Mouse (Mus musculus) liver (tissue): ENCODE results near the gene Srp9.
"Not testable (repeated sequence)": the region's sequence is repeated elsewhere in the genome, so short reads cannot be mapped to it uniquely, and the experiment has no call there.

Experiments
- DNase-seq: peaks from one replicate; pipeline ENCODE4 v3.0.0-alpha.2; 2020; ENCODE audit warnings: mixed read lengths

Gene Srp9

DNA sequence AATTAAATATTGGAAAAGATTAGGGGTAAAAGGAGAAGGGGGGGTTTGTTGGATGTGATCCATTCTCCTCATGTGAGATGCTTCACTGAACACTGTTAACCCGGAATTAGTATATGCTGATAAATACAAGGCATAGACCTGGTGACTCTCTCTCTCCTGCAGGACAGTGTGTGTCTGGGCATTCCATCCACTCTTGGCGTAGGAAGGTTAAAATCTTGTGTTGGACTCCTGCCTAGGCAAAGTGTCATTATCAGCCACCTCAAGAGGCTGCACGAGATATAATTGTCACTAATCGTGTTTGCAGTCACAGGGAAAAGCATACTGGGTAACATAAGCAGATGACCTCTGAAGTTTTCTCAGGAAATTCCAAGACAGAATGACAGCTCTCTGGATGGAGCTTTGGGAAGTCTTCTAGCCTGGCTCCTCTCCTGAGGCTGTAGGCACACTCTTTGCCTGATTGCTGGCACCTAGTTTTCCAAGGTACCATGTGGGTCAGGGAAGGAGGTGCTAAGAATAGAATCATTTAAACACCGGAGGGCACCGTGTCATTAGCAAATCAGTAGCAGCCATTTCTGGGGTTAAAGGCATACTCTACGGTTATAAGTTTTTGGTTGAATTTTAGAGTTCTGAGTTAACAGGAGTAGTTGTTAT, 24.5 kb downstream of the Srp9 start:
- DNase-seq = no peak

DNA sequence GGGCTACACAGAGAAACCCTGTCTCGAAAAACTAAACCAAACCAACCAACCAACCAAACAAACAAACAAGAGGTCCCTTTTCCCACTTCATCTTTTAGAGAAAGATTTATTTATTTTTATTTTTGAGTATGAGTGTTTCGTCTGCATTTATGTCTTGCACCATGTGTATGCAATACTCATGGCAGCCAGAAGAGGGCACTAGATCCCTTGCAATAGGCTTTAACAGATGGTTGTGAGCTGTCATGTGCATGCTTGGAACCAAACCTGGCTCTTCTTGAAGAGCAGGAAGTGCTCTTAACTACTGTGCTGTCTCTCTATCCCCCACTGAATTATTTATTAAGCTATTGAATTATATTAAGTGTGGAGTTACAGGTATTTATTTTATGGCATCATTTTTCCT, 25.4 kb downstream of the Srp9 start:
- DNase-seq = peak; percentile 60

DNA sequence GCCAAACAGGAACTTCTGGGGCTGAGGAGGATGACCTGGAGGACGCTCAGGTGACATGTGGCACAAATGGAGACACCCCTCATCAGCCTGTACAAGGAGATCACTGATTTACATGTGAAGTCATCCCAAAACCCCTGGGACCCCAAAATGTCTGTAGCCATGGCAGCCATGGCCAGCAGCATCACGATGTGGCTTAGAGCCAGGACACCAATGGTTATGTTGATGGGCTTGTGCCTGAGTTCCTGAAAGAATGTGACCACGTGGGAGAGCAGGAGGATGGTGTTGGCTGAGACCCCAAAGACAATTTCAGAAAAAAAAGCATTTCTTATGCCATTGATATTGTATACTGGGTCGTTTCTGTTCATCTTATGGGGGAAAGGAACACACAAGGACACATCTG, 33.2 kb downstream of the Srp9 start:
- DNase-seq = no peak

DNA sequence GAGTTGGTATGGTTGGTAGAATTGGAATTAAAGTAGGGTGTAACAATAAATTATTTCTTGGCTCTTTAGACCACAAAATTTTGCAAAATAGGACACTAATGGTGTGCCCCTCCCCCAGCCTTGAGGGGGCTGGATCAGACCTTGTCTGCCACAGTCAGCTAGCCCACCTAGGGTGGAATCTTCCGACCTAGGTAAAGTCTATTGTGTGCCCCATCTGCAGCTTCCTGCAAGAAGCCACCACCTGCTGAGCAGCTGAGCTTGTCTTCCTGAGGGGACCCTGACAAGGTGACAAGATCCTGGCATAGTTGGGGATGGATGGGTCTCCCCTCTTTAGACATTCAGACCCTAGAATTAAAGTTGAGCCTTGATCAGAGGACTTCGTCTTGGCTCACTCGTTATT, 35.0 kb downstream of the Srp9 start:
- no peak for DNase-seq

DNA sequence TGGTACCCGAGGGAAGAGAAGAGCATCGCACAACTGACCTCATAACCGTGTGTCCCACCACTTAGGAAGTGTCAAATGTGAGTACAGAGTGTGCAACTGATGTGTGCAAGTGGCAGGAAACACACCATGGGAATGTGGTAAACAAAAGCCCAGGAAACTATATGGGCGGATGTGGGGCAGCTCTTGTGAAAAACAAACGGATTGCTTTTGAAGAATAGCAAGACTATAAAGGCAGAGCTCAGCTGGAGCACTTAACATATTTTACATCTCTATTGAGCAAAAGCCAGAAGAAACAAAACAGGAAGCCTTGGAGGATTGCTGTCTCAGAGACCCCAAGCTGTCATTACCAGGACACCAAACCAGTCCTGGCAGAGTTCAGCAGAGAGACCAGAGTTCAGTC, 38.4 kb downstream of the Srp9 start:
- no peak for DNase-seq

DNA sequence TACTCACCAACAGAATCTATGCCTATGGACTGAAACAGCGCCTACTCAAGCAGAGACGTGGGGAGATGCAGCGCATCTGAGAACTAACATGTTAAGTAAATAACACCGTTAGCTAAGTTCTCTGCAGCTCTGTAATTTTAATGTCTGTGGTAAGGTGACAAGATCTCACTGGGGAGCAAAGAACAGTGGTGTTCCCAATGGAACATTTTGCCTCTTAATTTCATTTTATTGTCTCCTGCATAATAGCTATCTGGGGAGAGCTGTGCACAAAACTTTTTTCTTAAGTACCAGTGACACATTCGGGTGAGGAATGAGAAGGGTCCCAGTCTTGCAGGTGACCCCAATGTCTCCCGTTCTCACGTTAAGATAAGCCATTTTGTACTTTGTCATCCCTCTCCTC, 39.8 kb downstream of the Srp9 start, which contains the start of gene Vmn1r1:
TSS of gene Vmn1r1 (minus strand) at position 101 of the 400 bp plus-strand sequence.
- DNase-seq = no peak

DNA sequence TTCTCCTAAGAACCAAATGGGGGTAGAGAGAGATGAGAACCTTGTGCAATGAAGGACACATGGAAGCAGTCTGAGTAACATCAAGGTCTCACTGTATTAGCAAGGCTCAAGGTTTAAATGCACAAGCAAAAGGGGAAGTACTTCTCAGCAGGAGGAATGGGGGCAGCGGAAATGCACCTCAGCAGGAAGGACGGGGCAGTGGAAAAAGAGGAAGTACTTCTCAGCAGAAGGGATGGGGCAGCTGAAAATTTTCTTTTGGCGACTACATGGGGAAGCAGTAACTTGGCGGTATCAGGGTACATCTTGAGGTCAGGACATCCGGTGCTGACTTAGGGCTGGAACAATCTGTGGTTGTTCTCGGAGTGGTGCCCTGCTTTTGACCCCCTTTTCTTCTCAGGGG, 45.7 kb downstream of the Srp9 start:
- DNase-seq = not testable (repeated sequence)

DNA sequence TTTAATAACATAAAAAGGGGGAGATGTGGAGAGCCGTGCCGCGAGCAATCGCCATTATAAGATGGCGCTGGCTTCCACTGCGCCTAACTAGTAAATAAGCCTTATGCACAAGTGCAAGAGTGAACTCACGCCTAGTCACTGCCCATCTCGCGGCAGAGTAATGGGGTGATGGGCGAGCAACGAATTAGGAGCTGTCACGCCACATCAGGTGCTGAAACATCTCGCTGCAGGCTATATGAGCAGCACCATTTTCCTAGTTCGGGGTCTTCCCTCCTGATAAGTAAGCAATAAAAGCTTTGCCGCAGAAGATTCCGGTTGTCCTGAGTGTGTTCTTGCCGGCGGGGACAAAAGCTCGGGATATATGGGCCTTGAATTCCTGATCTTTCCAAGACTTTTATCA, 52.4 kb downstream of the Srp9 start:
- DNase-seq = not testable (repeated sequence)

DNA sequence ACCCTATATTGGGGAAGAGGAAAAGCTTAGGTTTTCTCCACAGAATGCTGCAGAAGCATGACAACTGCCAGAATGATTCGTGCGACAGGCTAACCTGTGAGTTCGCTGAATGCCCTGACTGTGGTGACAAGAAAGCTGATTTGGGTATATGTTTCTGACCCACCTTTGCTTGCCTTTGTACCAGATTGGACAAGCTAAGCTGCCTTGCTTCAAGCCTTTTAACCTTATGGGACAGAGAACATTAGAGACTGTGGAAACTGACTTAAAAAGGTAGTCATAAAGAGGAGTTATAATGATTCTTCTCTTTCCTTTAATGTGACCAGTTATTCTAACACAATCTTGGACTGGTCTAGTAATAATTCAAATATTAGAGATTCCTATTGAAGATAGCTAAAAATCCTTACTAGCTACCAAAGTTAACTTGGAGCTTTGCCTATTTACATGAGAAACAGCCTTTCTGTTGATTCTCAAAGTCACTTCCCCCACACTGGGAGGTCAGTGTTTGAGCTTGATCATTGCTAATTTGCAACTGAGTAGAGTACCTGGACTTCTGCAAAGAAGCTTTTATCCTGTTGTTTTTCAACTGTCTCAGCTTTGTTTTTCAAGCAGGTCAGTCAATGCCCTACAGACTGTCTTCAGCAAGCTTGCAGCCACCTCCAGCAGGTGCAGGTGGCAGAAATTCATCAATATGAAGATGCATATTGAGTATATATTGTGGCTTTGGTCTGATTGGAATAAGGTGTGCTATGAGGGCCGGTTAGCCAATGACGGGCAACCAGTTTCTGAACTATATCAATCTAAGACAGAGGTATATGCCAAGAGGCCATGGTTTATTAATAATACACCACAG, 57.1 kb downstream of the Srp9 start:
- DNase-seq = no peak
